Mouse (Mus musculus) hindbrain, embryonic 15.5 days (tissue): ENCODE measurements around the gene Tnfrsf1a. TPM values are rescaled to one million over a fixed set of nuclear protein-coding genes. Genes with fewer than 3 reads are reported as not detected.

Experiments used
- ATAC-seq: fragments of 200-750 bp; cut with Nextera tagmentation; 2 replicates; pipeline ENCODE4 v1.8.0; 2017; ENCODE audit warnings: low read depth, moderate number of reproducible peaks, moderate TSS enrichment; ENCODE audit not compliant: low FRiP score
- H3K27ac ChIP-seq: fragments of 300-500 bp; sonication (generic); replicated peaks from 2 replicates; pipeline ENCODE4 v1.5.1; 2015; ENCODE audit warnings: mild to moderate bottlenecking, inconsistent platforms
- H3K27me3 ChIP-seq: fragments of 300-500 bp; sonication (generic); 2 replicates; pipeline ENCODE4 v1.6.1; 2015; ENCODE audit warnings: control low read depth, inconsistent platforms
- H3K36me3 ChIP-seq: fragments of 300-500 bp; sonication (generic); 2 replicates; pipeline ENCODE4 v1.6.1; 2015; ENCODE audit warnings: control low read depth, inconsistent platforms
- H3K4me1 ChIP-seq: fragments of 300-500 bp; sonication (generic); replicated peaks from 2 replicates; pipeline ENCODE4 v1.6.1; 2015; ENCODE audit warnings: control low read depth, inconsistent platforms
- H3K4me2 ChIP-seq: fragments of 300-500 bp; sonication (generic); 2 replicates; pipeline ENCODE4 v1.6.1; 2015; ENCODE audit warnings: moderate library complexity, mild to moderate bottlenecking, inconsistent platforms
- H3K4me3 ChIP-seq: fragments of 300-500 bp; sonication (generic); 2 replicates; pipeline ENCODE4 v1.5.1; 2015; ENCODE audit warnings: mild to moderate bottlenecking, inconsistent platforms
- H3K9ac ChIP-seq: fragments of 300-500 bp; sonication (generic); 2 replicates; pipeline ENCODE4 v1.6.1; 2015; ENCODE audit warnings: inconsistent platforms
- H3K9me3 ChIP-seq: fragments of 300-500 bp; sonication (generic); 2 replicates; pipeline ENCODE4 v1.6.1; 2016; ENCODE audit warnings: control low read depth, inconsistent platforms
- WGBS: fragments of 180-500 bp; shearing (Covaris S2); methylation state at CpG from one replicate; pipeline ENCODE4 v1.1.7; 2015; 5-methylcytosine and 5-hydroxymethylcytosine counted together
- polyA plus RNA-seq: library from polyadenylated mRNA; unstranded; fragments of >200 nt; fragmentation: Nextera tagmentation; extraction: Ambion mirVana; gene quantifications from 2 replicates; pipeline ENCODE4 v1.2.1, GENCODE M21; 2015

Tnfrsf1a gene
- polyA plus RNA-seq, 1 experiment from 2014 or later, result 14.8 TPM

GRCm38 (mm10) chr6:125349575-125350230, 541 bp downstream of the Tnfrsf1a start:
- Histone ChIP-seq H3K36me3 (no peaks in the 10 kb centered on the region), H3K27me3 (peaks cover 10% of the 10 kb centered on the region; the same call in 1 of the 2 replicates), H3K4me2 (peak overlapping the region; percentile 63), H3K4me1 (peaks cover 21% of the 10 kb centered on the region), H3K9me3 (no peaks in the 10 kb centered on the region), H3K9ac (peak overlapping the region; percentile 38), H3K27ac (0 out of 2 replicates have a peak overlapping the region, but pooled peaks have one; percentile 32), H3K4me3 (peak overlapping the region; percentile 37)
- WGBS, result under 1% methylated on average over 26 of the region's 27 CpGs
- peak; percentile 42; the same call in 1 of the 2 replicates for ATAC-seq

GRCm38 (mm10) chr6:125350231-125350994, 1.3 kb downstream of the Tnfrsf1a start:
- peak overlapping the region; percentile 37 for H3K4me3 ChIP-seq
- H3K27ac ChIP-seq, result 0 out of 2 replicates have a peak overlapping the region, but pooled peaks have one; percentile 32
- H3K9me3 ChIP-seq, result no peaks in the 10 kb centered on the region
- H3K9ac ChIP-seq, result peak overlapping the region; percentile 38
- H3K36me3 ChIP-seq, result no peaks in the 10 kb centered on the region
- ATAC-seq, result no peak
- 11% methylated on average over 20 of the region's 20 CpGs for WGBS
- peaks cover 28% of the 10 kb centered on the region for H3K4me1 ChIP-seq
- peak overlapping the region; percentile 63 for H3K4me2 ChIP-seq
- peaks cover 10% of the 10 kb centered on the region; the same call in 1 of the 2 replicates for H3K27me3 ChIP-seq

GRCm38 (mm10) chr6:125350995-125351324, 1.8 kb downstream of the Tnfrsf1a start:
- ATAC-seq, result no peak
- Histone ChIP-seq H3K27me3 (peaks cover 10% of the 10 kb centered on the region; the same call in 1 of the 2 replicates), H3K36me3 (no peaks in the 10 kb centered on the region), H3K9me3 (no peaks in the 10 kb centered on the region), H3K4me3 (no peak overlapping the region), H3K27ac (no peak overlapping the region), H3K4me2 (peak overlapping the region; percentile 63), H3K9ac (no peak overlapping the region), H3K4me1 (peaks cover 33% of the 10 kb centered on the region)
- WGBS, result 87% methylated on average over 2 of the region's 2 CpGs

DNA sequence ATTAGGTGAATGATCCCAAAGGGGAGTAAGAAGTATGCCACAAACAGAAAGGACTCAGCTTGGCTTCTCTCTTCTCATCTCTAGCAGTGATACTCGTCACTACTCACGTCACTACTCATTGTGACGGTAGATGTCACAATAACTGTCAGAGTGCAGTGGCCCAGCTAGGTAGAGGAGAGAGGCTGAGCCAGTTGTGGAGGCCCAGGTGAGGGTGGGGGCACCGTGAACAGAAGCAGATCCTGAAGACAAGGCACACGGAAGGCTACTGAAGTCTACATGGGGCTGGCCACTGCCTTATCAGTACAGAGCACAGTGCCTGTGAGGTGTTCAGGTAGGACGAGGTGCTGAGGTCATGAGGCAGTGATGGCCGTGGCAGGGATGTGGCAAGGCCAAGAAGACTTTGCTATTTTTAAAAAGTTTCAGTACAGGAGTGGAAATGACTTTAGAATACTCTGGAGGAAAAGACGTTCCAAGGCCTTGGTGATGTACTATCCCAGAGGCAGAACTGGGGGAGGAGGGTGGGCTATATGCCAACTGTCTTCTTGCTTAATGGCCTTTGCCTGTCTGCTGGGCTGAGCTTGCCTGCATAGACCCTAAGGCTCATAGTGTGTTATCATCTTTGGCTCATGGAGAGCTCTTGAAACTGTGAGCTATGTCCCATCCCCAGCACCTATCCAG, 2.3 kb downstream of the Tnfrsf1a start:
- ATAC-seq, result no peak
- no peak overlapping the region for H3K27ac ChIP-seq
- 72% methylated on average over 8 of the region's 8 CpGs for WGBS
- peak overlapping the region; percentile 63; the same call in 1 of the 2 replicates for H3K4me2 ChIP-seq
- no peaks in the 10 kb centered on the region for H3K36me3 ChIP-seq
- H3K9ac ChIP-seq, result no peak overlapping the region; the same call in 1 of the 2 replicates
- H3K27me3 ChIP-seq, result peaks cover 10% of the 10 kb centered on the region; the same call in 1 of the 2 replicates
- no peaks in the 10 kb centered on the region for H3K9me3 ChIP-seq
- H3K4me1 ChIP-seq, result peaks cover 33% of the 10 kb centered on the region
- no peak overlapping the region for H3K4me3 ChIP-seq

- no peak overlapping the region for H3K4me3 ChIP-seq
- H3K4me2 ChIP-seq, result no peak overlapping the region
- 72% methylated on average over 5 of the region's 5 CpGs for WGBS
- H3K27ac ChIP-seq, result no peak overlapping the region
- no peak for ATAC-seq
- no peak overlapping the region for H3K9ac ChIP-seq
- peaks cover 10% of the 10 kb centered on the region; the same call in 1 of the 2 replicates for H3K27me3 ChIP-seq
- peaks cover 33% of the 10 kb centered on the region for H3K4me1 ChIP-seq
- no peaks in the 10 kb centered on the region for H3K9me3 ChIP-seq
- H3K36me3 ChIP-seq, result no peaks in the 10 kb centered on the region
These were observed 2.9 kb downstream of the Tnfrsf1a start for GRCm38 (mm10) chr6:125352046-125352384.

- Histone ChIP-seq H3K4me3 (no peak overlapping the region), H3K9ac (no peak overlapping the region), H3K27me3 (peaks cover 10% of the 10 kb centered on the region; the same call in 1 of the 2 replicates), H3K4me1 (peaks cover 33% of the 10 kb centered on the region), H3K9me3 (no peaks in the 10 kb centered on the region), H3K4me2 (no peak overlapping the region), H3K36me3 (no peaks in the 10 kb centered on the region), H3K27ac (no peak overlapping the region)
- ATAC-seq, result no peak
- WGBS, result 65% methylated on average over 4 of the region's 4 CpGs
These were observed 3.6 kb downstream of the Tnfrsf1a start for GRCm38 (mm10) chr6:125352811-125353210.

DNA sequence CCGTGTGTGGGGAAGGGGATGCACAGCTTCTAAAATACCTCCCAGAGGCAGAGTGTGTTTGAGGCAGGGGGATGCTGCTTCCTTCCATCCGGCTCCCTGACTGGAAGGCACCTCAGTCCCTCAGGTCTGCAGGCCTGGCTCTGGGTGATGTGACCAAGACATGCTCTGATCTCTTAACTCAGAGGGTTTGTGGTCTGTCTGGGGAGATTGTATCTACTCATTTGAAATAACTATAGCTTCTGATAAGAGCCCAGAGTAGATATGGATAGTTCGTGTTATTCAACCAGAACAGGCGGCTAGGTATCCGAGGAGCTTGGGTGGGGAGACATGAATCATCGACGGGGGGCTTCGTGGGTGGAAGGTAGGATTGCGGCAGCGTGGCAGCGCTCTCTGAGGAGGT, 4.1 kb downstream of the Tnfrsf1a start:
- WGBS, result 83% methylated on average over 11 of the region's 11 CpGs
- H3K27me3 ChIP-seq, result peaks cover 10% of the 10 kb centered on the region; the same call in 1 of the 2 replicates
- H3K36me3 ChIP-seq, result no peaks in the 10 kb centered on the region
- no peak overlapping the region for H3K4me3 ChIP-seq
- no peaks in the 10 kb centered on the region for H3K9me3 ChIP-seq
- no peak overlapping the region for H3K9ac ChIP-seq
- H3K4me1 ChIP-seq, result peaks cover 33% of the 10 kb centered on the region
- ATAC-seq, result no peak
- no peak overlapping the region for H3K4me2 ChIP-seq
- H3K27ac ChIP-seq, result no peak overlapping the region

DNA sequence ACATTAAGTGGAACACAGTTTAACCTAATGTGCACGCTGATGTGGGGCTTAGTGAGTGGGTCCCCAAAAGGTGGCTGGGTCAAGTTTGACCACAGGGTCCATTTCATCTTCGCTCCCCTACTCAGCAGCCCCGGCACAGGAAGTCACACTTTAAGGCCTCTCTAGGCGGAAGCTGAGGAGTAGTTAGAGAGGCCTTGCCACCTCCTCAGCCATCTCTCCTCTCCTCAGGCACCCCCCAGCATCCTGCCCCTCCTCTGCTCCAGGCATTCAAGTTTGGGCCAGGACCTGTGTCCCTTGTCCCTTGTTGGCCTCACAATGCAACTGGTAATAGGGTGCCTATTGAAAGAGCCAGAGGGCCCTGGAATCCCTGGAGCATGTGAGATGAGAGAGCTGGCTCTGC, 4.5 kb downstream of the Tnfrsf1a start:
- Histone ChIP-seq H3K9me3 (no peaks in the 10 kb centered on the region), H3K27ac (no peak overlapping the region), H3K27me3 (peaks cover 7% of the 10 kb centered on the region; the same call in 1 of the 2 replicates), H3K4me1 (peaks cover 33% of the 10 kb centered on the region), H3K36me3 (no peaks in the 10 kb centered on the region), H3K4me2 (no peak overlapping the region), H3K9ac (no peak overlapping the region), H3K4me3 (no peak overlapping the region)
- ATAC-seq, result no peak
- WGBS, result 89% methylated on average over 4 of the region's 4 CpGs

GRCm38 (mm10) chr6:125354352-125355151, 5.4 kb downstream of the Tnfrsf1a start:
- ATAC-seq, result 0 out of 2 replicates have a peak, but pooled peaks have one; percentile 16
- Histone ChIP-seq H3K4me2 (peak overlapping the region; percentile 28), H3K27ac (no peak overlapping the region), H3K36me3 (no peaks in the 10 kb centered on the region), H3K27me3 (peaks cover 6% of the 10 kb centered on the region; the same call in 1 of the 2 replicates), H3K9ac (no peak overlapping the region), H3K9me3 (no peaks in the 10 kb centered on the region), H3K4me3 (no peak overlapping the region), H3K4me1 (peaks cover 24% of the 10 kb centered on the region)
- 15% methylated on average over 14 of the region's 14 CpGs for WGBS

GRCm38 (mm10) chr6:125355197-125355741, 6.1 kb downstream of the Tnfrsf1a start:
- no peaks in the 10 kb centered on the region for H3K36me3 ChIP-seq
- 9% methylated on average over 10 of the region's 10 CpGs for WGBS
- ATAC-seq, result no peak
- H3K4me1 ChIP-seq, result peaks cover 17% of the 10 kb centered on the region
- H3K9ac ChIP-seq, result no peak overlapping the region
- no peaks in the 10 kb centered on the region for H3K9me3 ChIP-seq
- peaks cover under 1% of the 10 kb centered on the region; the same call in 1 of the 2 replicates for H3K27me3 ChIP-seq
- H3K27ac ChIP-seq, result no peak overlapping the region
- peak overlapping the region; percentile 28 for H3K4me2 ChIP-seq
- H3K4me3 ChIP-seq, result no peak overlapping the region

GRCm38 (mm10) chr6:125356264-125356663, 7.1 kb downstream of the Tnfrsf1a start:
- WGBS, result 49% methylated on average over 8 of the region's 8 CpGs
- no peak for ATAC-seq
- Histone ChIP-seq H3K9ac (no peak overlapping the region), H3K27me3 (peaks cover 10% of the 10 kb centered on the region; the same call in 1 of the 2 replicates), H3K9me3 (no peaks in the 10 kb centered on the region), H3K4me3 (no peak overlapping the region), H3K4me1 (peaks cover 20% of the 10 kb centered on the region), H3K4me2 (no peak overlapping the region), H3K36me3 (no peaks in the 10 kb centered on the region), H3K27ac (no peak overlapping the region)
